Mouse (Mus musculus) liver, embryonic 15.5 days (tissue): Measurements from ENCODE around the gene Mcf2. TPM values are rescaled to one million over a fixed set of nuclear protein-coding genes. Genes with fewer than 3 reads are reported as not detected.

Source experiments
- ATAC-seq: fragments of 200-750 bp; cut with Nextera tagmentation; 2 replicates; pipeline ENCODE4 v1.8.0; 2017; ENCODE audit warnings: moderate number of reproducible peaks, mild to moderate bottlenecking, moderate library complexity; ENCODE audit not compliant: insufficient read depth
- H3K27ac ChIP-seq: fragments of 300-500 bp; sonication (generic); replicated peaks from 2 replicates; pipeline ENCODE4 v1.5.1; 2015; ENCODE audit warnings: mild to moderate bottlenecking, inconsistent platforms
- H3K27me3 ChIP-seq: fragments of 300-500 bp; sonication (generic); 2 replicates; pipeline ENCODE4 v1.6.1; 2015; ENCODE audit warnings: mild to moderate bottlenecking, inconsistent platforms
- H3K36me3 ChIP-seq: fragments of 300-500 bp; sonication (generic); replicated peaks from 2 replicates; pipeline ENCODE4 v1.6.1; 2015; ENCODE audit warnings: moderate library complexity, mild to moderate bottlenecking, inconsistent platforms
- H3K4me1 ChIP-seq: fragments of 300-500 bp; sonication (generic); replicated peaks from 2 replicates; pipeline ENCODE4 v1.6.1; 2015; ENCODE audit warnings: inconsistent platforms
- H3K4me2 ChIP-seq: fragments of 300-500 bp; sonication (generic); 2 replicates; pipeline ENCODE4 v1.6.1; 2015; ENCODE audit warnings: moderate library complexity, mild to moderate bottlenecking, inconsistent platforms
- H3K4me3 ChIP-seq: fragments of 300-500 bp; sonication (generic); replicated peaks from 2 replicates; pipeline ENCODE4 v1.5.1; 2015; ENCODE audit warnings: mild to moderate bottlenecking, inconsistent platforms
- H3K9ac ChIP-seq: fragments of 300-500 bp; sonication (generic); 2 replicates; pipeline ENCODE4 v1.6.1; 2015; ENCODE audit warnings: moderate library complexity, mild to moderate bottlenecking, inconsistent platforms
- H3K9me3 ChIP-seq: fragments of 300-500 bp; sonication (generic); replicated peaks from 2 replicates; pipeline ENCODE4 v1.6.1; 2016; ENCODE audit warnings: inconsistent platforms
- WGBS: fragments of 180-500 bp; shearing (Covaris S2); methylation state at CpG from one replicate; pipeline ENCODE4 v1.1.7; 2015; ENCODE audit warnings: mixed read lengths; ENCODE audit not compliant: insufficient replicate concordance; 5-methylcytosine and 5-hydroxymethylcytosine counted together
- polyA plus RNA-seq: library from polyadenylated mRNA; unstranded; fragments of >200 nt; fragmentation: Nextera tagmentation; extraction: Ambion mirVana; gene quantifications from 2 replicates; pipeline ENCODE4 v1.2.1, GENCODE M21; 2015

Gene Mcf2
- polyA plus RNA-seq, 1 experiment from 2014 or later: 0.03 TPM

DNA sequence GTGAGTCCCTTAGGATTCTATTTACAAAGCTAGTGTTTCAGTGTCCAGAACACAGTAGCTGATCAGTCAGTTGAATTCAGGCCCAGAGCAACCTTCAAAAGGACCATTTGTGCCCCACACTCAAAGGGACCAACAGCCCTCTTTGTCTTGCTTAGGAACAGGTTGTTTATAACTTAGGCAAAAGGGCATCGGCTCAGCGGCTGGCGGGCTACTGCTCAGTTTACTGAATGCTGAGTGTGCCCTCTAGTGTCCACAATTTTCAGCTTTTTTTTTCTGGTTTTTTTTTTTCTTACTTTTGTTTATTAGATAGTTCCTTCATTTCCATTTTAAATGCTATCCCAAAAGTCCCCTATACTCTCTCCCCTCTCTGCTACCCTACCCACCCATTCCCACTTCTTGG lies 152.2 kb downstream of the Mcf2 start:
- Histone ChIP-seq H3K36me3 (no peaks in the 10 kb centered on the region), H3K27me3 (no peaks in the 10 kb centered on the region), H3K27ac (no peak overlapping the region), H3K4me1 (no peaks in the 10 kb centered on the region), H3K4me2 (no peak overlapping the region), H3K9me3 (no peaks in the 10 kb centered on the region), H3K4me3 (no peak overlapping the region), H3K9ac (no peak overlapping the region)
- 8% methylated on average over 3 of the region's 3 CpGs for WGBS
- ATAC-seq: no peak

- H3K9ac ChIP-seq: no peak overlapping the region
- no peaks in the 10 kb centered on the region for H3K4me1 ChIP-seq
- ATAC-seq: no peak
- H3K9me3 ChIP-seq: no peaks in the 10 kb centered on the region
- no peaks in the 10 kb centered on the region for H3K27me3 ChIP-seq
- H3K4me3 ChIP-seq: no peak overlapping the region
- WGBS: 52% methylated on average over 2 of the region's 2 CpGs
- no peak overlapping the region for H3K27ac ChIP-seq
- H3K36me3 ChIP-seq: no peaks in the 10 kb centered on the region
- no peak overlapping the region for H3K4me2 ChIP-seq
These were observed 157.3 kb downstream of the Mcf2 start for GRCm38 (mm10) chrX:60021595-60021994.

DNA sequence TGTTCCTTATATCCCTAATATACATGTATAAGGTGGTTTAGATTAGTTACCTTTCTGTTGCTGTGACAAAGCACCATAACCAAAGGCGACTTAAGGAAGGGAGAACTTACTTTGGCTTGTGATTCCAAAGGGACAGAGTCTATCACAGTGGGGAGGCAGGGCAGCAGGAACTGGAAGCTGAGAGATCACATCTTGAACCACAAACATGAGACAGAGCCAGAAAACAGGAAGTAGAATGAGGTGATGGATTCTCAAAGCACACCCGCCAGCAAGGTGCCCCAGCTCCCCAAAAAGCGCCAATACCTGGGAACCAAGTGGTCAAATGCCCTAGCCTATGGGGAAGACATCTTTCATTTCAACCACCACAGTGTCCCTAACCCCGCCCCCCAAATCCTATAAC lies 157.9 kb downstream of the Mcf2 start:
- Histone ChIP-seq H3K36me3 (no peaks in the 10 kb centered on the region), H3K9ac (no peak overlapping the region), H3K4me3 (no peak overlapping the region), H3K4me1 (no peaks in the 10 kb centered on the region), H3K4me2 (no peak overlapping the region), H3K27me3 (no peaks in the 10 kb centered on the region), H3K27ac (no peak overlapping the region), H3K9me3 (no peaks in the 10 kb centered on the region)
- ATAC-seq: no peak
- 69% methylated on average over 4 of the region's 4 CpGs for WGBS

- no peak for ATAC-seq
- Histone ChIP-seq H3K9ac (no peak overlapping the region), H3K27me3 (no peaks in the 10 kb centered on the region), H3K4me3 (no peak overlapping the region), H3K27ac (no peak overlapping the region), H3K4me2 (no peak overlapping the region), H3K36me3 (no peaks in the 10 kb centered on the region), H3K9me3 (no peaks in the 10 kb centered on the region), H3K4me1 (no peaks in the 10 kb centered on the region)
- 59% methylated on average over 1 of the region's 1 CpGs for WGBS
These were observed 164.3 kb downstream of the Mcf2 start for GRCm38 (mm10) chrX:60014588-60014987.

DNA sequence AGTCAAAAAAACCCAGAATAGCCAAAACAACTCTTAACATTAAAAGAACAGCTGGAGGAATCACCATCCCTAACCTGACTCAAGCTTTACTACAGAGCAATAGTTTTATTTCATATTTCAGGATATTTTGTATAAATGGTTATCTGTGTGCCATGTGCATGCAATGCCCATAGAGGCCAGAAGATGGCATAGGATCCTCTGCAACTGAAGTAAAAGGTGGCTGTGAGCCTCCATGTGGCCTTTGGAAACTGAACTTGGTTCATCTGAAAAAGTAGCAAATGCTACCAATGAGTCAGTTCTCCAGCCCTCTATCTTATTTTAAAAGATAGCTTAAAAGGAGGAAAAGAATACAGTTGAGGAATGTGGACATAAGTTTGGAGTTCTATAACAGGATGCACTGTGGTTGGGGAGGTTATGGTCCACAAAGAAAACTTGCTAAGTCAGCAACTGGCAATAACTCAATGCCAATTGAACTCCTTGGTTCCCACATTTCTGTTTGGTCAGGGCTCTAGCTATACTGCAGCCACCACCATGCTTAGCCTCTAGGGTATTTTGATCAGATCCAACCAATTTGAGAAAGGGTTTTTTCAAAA lies 165.7 kb downstream of the Mcf2 start:
- no peak for ATAC-seq
- Histone ChIP-seq H3K27ac (no peak overlapping the region), H3K4me3 (no peak overlapping the region), H3K9ac (no peak overlapping the region), H3K4me1 (no peaks in the 10 kb centered on the region), H3K9me3 (no peaks in the 10 kb centered on the region), H3K27me3 (no peaks in the 10 kb centered on the region), H3K36me3 (no peaks in the 10 kb centered on the region), H3K4me2 (no peak overlapping the region)

Other genes starting within 250 kb of the Mcf2 start
- 3.4 TPM in 2 replicates for gene F9, start 179.6 kb downstream of the Mcf2 start, polyA plus RNA-seq